Mouse (Mus musculus): ENCODE data around the gene Vpreb2. TPM values are rescaled to one million over a fixed set of nuclear protein-coding genes. Genes with fewer than 3 reads are reported as not detected.
A peak's percentile ranks its signal among the peaks of the same experiment; 100 is the strongest.

Vpreb2 gene
- polyA plus RNA-seq (2014; fragmentation: Nextera tagmentation; extraction: Ambion mirVana), result not detected in 2 replicates

DNA sequence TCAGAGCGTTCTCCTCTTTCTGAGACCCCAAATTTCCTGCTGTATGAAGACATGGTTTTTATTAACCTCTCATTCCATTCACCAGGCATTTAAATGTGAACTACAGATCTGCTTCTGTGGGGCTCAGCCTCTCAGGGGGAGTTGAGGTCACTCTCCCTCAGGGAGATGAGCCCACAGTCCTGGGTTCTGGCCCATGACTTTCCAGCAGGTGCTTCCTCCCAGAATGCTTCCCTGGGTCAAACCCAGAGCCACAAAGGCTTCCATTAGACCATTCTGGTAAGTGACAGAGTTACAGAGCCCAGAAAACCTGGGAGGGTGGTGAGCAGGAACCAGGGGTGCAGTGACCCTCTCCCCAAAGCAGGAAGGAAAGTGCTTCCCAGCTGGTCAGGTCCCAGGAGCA lies at the start of gene Vpreb2:
Gene Vpreb2, plus strand, starts transcription at position 301 of the 400 bp plus-strand sequence.
- no peaks in the 10 kb centered on the region for H3K9me3 ChIP-seq (ENCODE audit: control insufficient read depth, low read length)
- H3K4me1 ChIP-seq (ENCODE audit: control insufficient read depth, insufficient read depth, low read length), result 0 out of 2 replicates have a peak, but pooled peaks cover 2% of the 10 kb centered on the region
- H3K4me2 ChIP-seq (ENCODE audit: low read depth, severe bottlenecking), result no peak within 1 kb of the TSS
- no peaks in the 10 kb centered on the region for H3K27me3 ChIP-seq (ENCODE audit: control insufficient read depth, insufficient read depth, low read length)
- ATAC-seq (ENCODE audit: insufficient number of reproducible peaks, low FRiP score, low TSS enrichment, low read depth), result no peak
- DNase-seq (ENCODE audit: low spot score), result no peak
- no peaks in the 10 kb centered on the region for H3K36me3 ChIP-seq (ENCODE audit: control insufficient read depth, insufficient read depth, low read length)
- H3K9ac ChIP-seq (ENCODE audit: low read length), result no peak within 1 kb of the TSS
- H3K27ac ChIP-seq (replicated peaks; ENCODE audit: low read depth, low read length), result no peak within 1 kb of the TSS
- 45% methylated on average over 1 of the region's 1 CpGs for WGBS
- H3K4me3 ChIP-seq (ENCODE audit: low read depth, low read length), result no peak within 1 kb of the TSS

DNA sequence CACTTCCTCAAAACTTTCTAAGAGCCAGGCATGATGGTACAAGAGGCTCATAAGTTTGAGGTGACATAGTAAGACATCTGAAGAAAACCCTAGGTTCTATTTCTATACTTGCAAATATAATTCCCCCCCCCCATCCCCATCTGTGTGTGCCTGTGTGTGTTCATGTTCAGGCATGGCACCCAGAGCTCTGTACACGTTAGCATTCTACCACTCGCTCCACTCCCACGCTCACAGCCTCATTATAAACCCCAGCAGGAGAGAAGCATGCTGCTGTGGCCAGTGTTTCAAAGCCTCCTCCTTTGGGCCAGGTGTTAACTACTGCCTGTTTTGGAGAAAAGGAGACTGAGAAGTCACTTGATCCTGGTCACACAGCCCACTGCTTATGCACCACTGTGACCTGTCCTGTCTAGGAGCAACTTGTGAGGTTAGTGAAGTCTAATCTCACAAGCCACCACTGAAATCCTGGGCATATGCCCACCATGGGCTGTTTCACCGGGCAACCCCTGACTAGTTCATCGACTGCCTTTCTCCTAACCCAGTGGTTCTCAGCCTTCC lies 48.2 kb upstream of the Vpreb2 start:
- DNase-seq (ENCODE audit: low spot score) (no peak), ATAC-seq (ENCODE audit: insufficient number of reproducible peaks, low FRiP score, low TSS enrichment, low read depth) (no peak)
- Histone ChIP-seq H3K9me3 (ENCODE audit: control insufficient read depth, low read length) (no peaks in the 10 kb centered on the region), H3K4me3 (ENCODE audit: low read depth, low read length) (no peak overlapping the region), H3K36me3 (ENCODE audit: control insufficient read depth, insufficient read depth, low read length) (no peaks in the 10 kb centered on the region), H3K27ac (replicated peaks; ENCODE audit: low read depth, low read length) (no peak overlapping the region), H3K27me3 (ENCODE audit: control insufficient read depth, insufficient read depth, low read length) (no peaks in the 10 kb centered on the region), H3K9ac (ENCODE audit: low read length) (no peak overlapping the region), H3K4me1 (ENCODE audit: control insufficient read depth, insufficient read depth, low read length) (peaks cover 4% of the 10 kb centered on the region), H3K4me2 (ENCODE audit: low read depth, severe bottlenecking) (no peak overlapping the region)
- WGBS, result 71% methylated on average over 5 of the region's 5 CpGs

DNA sequence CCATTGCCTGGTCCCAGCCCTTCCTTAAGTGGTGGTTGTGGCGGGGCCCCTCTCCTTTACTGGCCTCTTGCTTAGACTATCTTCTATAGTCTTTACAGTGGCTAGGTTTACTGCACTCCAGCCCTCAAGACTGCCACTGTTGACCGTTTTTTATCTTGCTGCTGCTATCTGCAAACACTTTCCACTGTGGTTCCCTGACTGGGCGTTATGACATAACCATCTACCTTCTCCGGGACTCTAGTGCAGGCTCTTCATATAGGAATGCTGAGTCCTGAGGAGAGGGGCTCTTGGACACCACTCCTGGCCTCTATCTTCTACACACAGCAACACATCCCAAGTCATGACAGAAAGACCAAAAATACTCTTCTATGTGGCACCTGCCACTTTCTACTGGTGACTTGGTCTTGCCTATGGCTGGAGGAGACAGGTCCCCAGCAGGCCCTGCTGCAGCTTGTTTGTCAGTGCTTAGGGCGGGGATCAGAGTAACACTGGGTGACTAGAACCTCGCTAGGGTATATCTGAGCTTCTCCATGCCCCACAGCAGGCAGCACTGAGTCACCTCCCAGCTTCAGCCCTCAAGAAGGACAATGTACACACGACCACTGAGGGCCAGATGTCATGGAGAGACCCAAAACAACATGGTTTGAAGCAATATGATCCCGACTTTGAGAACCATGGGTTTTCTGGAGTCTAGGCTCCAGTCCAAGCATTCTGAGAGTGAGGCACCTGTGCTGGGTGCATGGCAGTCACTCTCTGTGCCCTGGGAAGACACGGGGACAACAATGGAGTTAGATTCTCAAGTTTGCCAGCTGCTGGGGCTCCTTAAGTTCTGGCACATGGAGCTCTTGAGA lies 46.4 kb upstream of the Vpreb2 start:
- no peaks in the 10 kb centered on the region for H3K36me3 ChIP-seq (ENCODE audit: control insufficient read depth, insufficient read depth, low read length)
- no peaks in the 10 kb centered on the region for H3K9me3 ChIP-seq (ENCODE audit: control insufficient read depth, low read length)
- H3K9ac ChIP-seq (ENCODE audit: low read length), result no peak overlapping the region
- H3K27ac ChIP-seq (replicated peaks; ENCODE audit: low read depth, low read length), result no peak overlapping the region
- 72% methylated on average over 9 of the region's 9 CpGs for WGBS
- no peak overlapping the region for H3K4me2 ChIP-seq (ENCODE audit: low read depth, severe bottlenecking)
- no peaks in the 10 kb centered on the region for H3K27me3 ChIP-seq (ENCODE audit: control insufficient read depth, insufficient read depth, low read length)
- no peak overlapping the region for H3K4me3 ChIP-seq (ENCODE audit: low read depth, low read length)
- H3K4me1 ChIP-seq (ENCODE audit: control insufficient read depth, insufficient read depth, low read length), result no peaks in the 10 kb centered on the region
- no peak for ATAC-seq (ENCODE audit: insufficient number of reproducible peaks, low FRiP score, low TSS enrichment, low read depth)
- DNase-seq (ENCODE audit: low spot score), result no peak

- H3K27ac ChIP-seq (replicated peaks; ENCODE audit: low read depth, low read length), result no peak overlapping the region
- H3K36me3 ChIP-seq (ENCODE audit: control insufficient read depth, insufficient read depth, low read length), result no peaks in the 10 kb centered on the region
- H3K9ac ChIP-seq (ENCODE audit: low read length), result no peak overlapping the region
- H3K4me2 ChIP-seq (ENCODE audit: low read depth, severe bottlenecking), result no peak overlapping the region
- DNase-seq (ENCODE audit: low spot score) (no peak), ATAC-seq (ENCODE audit: insufficient number of reproducible peaks, low FRiP score, low TSS enrichment, low read depth) (no peak)
- 65% methylated on average over 3 of the region's 3 CpGs for WGBS
- no peak overlapping the region for H3K4me3 ChIP-seq (ENCODE audit: low read depth, low read length)
- no peaks in the 10 kb centered on the region for H3K9me3 ChIP-seq (ENCODE audit: control insufficient read depth, low read length)
- no peaks in the 10 kb centered on the region for H3K4me1 ChIP-seq (ENCODE audit: control insufficient read depth, insufficient read depth, low read length)
- H3K27me3 ChIP-seq (ENCODE audit: control insufficient read depth, insufficient read depth, low read length), result no peaks in the 10 kb centered on the region
These were observed 45.8 kb upstream of the Vpreb2 start for GRCm38 (mm10) chr16:17934445-17934910.

GRCm38 (mm10) chr16:17936776-17937175 lies 43.5 kb upstream of the Vpreb2 start:
- Histone ChIP-seq H3K4me2 (ENCODE audit: low read depth, severe bottlenecking) (no peak overlapping the region), H3K27me3 (ENCODE audit: control insufficient read depth, insufficient read depth, low read length) (no peaks in the 10 kb centered on the region), H3K9me3 (ENCODE audit: control insufficient read depth, low read length) (no peaks in the 10 kb centered on the region), H3K4me1 (ENCODE audit: control insufficient read depth, insufficient read depth, low read length) (no peaks in the 10 kb centered on the region), H3K9ac (ENCODE audit: low read length) (no peak overlapping the region), H3K27ac (replicated peaks; ENCODE audit: low read depth, low read length) (no peak overlapping the region), H3K36me3 (ENCODE audit: control insufficient read depth, insufficient read depth, low read length) (no peaks in the 10 kb centered on the region), H3K4me3 (ENCODE audit: low read depth, low read length) (no peak overlapping the region)
- no peak for ATAC-seq (ENCODE audit: insufficient number of reproducible peaks, low FRiP score, low TSS enrichment, low read depth)
- WGBS, result 80% methylated on average over 10 of the region's 10 CpGs
- no peak for DNase-seq (ENCODE audit: low spot score)

DNA sequence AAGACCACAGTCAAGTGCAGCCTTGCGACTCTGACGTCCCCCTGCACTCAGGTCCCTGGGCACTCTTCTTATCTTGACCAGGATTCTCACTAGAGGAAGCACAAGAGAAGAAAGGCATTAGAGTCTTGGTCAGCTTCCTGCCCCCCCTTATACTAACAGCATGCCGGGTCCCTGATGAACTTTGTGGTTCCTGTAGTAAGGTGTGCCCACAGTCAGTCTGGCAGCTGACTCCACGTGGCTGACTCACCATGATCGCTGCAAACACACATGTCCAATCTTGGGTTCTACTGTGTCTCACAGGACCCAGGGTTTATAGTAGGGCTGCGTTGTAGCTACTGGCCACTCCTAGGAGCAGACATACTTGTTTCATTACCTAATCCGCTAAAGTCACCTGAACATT lies 42.0 kb upstream of the Vpreb2 start:
- Histone ChIP-seq H3K4me1 (ENCODE audit: control insufficient read depth, insufficient read depth, low read length) (no peaks in the 10 kb centered on the region), H3K36me3 (ENCODE audit: control insufficient read depth, insufficient read depth, low read length) (no peaks in the 10 kb centered on the region), H3K4me2 (ENCODE audit: low read depth, severe bottlenecking) (no peak overlapping the region), H3K27ac (replicated peaks; ENCODE audit: low read depth, low read length) (no peak overlapping the region), H3K4me3 (ENCODE audit: low read depth, low read length) (no peak overlapping the region), H3K27me3 (ENCODE audit: control insufficient read depth, insufficient read depth, low read length) (no peaks in the 10 kb centered on the region), H3K9ac (ENCODE audit: low read length) (no peak overlapping the region), H3K9me3 (ENCODE audit: control insufficient read depth, low read length) (no peaks in the 10 kb centered on the region)
- ATAC-seq (ENCODE audit: insufficient number of reproducible peaks, low FRiP score, low TSS enrichment, low read depth) (no peak), DNase-seq (ENCODE audit: low spot score) (no peak)
- WGBS, result 78% methylated on average over 7 of the region's 7 CpGs

DNA sequence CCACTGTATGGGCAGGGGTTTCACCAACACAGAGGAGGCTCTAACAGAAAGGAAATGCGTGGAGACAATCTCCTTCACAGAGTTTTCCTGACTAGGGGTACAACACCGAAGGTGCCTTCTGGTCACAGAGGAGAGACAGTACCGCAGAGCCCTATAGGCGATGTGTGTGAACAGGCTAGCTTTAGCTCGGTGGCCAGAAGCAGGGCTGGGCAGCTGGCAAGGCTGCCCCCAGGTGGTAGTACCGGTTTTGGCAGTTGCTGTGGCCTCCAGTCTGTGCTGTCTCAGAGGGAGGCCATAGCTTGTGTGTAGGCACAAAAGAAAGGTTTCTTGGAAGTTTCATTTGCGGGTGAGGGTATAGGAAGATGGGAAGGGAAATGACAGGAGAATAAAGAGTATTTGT lies 41.4 kb upstream of the Vpreb2 start:
- no peak overlapping the region for H3K4me2 ChIP-seq (ENCODE audit: low read depth, severe bottlenecking)

DNA sequence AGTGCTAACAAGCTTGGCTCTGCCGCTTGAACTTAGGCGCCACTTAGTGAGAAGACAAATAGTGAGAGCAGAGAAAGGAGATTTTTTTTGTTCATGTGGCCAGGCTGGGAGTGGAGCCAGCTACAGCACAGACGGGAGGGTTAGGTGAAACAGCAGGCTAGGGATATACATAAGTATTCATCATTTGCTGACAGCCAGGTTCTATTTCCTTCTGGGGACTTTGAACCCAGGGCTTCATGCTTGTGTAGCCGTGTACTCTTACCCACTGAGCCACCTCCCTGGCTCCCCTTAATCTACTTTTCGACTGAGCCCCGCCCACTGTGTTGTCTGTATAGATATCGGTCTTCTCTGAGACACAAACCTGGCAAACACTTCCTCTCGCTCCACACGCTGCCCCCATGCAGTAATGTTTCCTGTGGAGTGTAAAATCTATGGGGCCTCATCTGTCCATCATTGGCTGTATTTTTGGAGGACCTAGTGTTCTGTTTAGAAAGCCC lies 40.9 kb upstream of the Vpreb2 start:
- H3K4me3 ChIP-seq (ENCODE audit: low read depth, low read length), result no peak overlapping the region
- no peaks in the 10 kb centered on the region for H3K36me3 ChIP-seq (ENCODE audit: control insufficient read depth, insufficient read depth, low read length)
- no peak overlapping the region for H3K4me2 ChIP-seq (ENCODE audit: low read depth, severe bottlenecking)
- H3K9ac ChIP-seq (ENCODE audit: low read length), result no peak overlapping the region
- ATAC-seq (ENCODE audit: insufficient number of reproducible peaks, low FRiP score, low TSS enrichment, low read depth) (no peak), DNase-seq (ENCODE audit: low spot score) (no peak)
- H3K27ac ChIP-seq (replicated peaks; ENCODE audit: low read depth, low read length), result no peak overlapping the region
- no peaks in the 10 kb centered on the region for H3K9me3 ChIP-seq (ENCODE audit: control insufficient read depth, low read length)
- no peaks in the 10 kb centered on the region for H3K4me1 ChIP-seq (ENCODE audit: control insufficient read depth, insufficient read depth, low read length)
- WGBS, result 73% methylated on average over 9 of the region's 9 CpGs
- no peaks in the 10 kb centered on the region for H3K27me3 ChIP-seq (ENCODE audit: control insufficient read depth, insufficient read depth, low read length)

More for the DNA sequence above, 41.4 kb upstream of the Vpreb2 start:
- H3K27ac ChIP-seq (replicated peaks; ENCODE audit: low read depth, low read length), result no peak overlapping the region
- ATAC-seq (ENCODE audit: insufficient number of reproducible peaks, low FRiP score, low TSS enrichment, low read depth) (0 out of 2 replicates have a peak, but pooled peaks have one; percentile 54), DNase-seq (ENCODE audit: low spot score) (peak; percentile 77)
- no peak overlapping the region for H3K4me3 ChIP-seq (ENCODE audit: low read depth, low read length)
- H3K4me1 ChIP-seq (ENCODE audit: control insufficient read depth, insufficient read depth, low read length), result no peaks in the 10 kb centered on the region
- H3K27me3 ChIP-seq (ENCODE audit: control insufficient read depth, insufficient read depth, low read length), result no peaks in the 10 kb centered on the region
- H3K9ac ChIP-seq (ENCODE audit: low read length), result no peak overlapping the region
- no peaks in the 10 kb centered on the region for H3K9me3 ChIP-seq (ENCODE audit: control insufficient read depth, low read length)
- 13% methylated on average over 7 of the region's 7 CpGs for WGBS
- no peaks in the 10 kb centered on the region for H3K36me3 ChIP-seq (ENCODE audit: control insufficient read depth, insufficient read depth, low read length)

Data from limb, embryonic 11.5 days (tissue).